Mouse (Mus musculus) liver, embryonic 14.5 days (tissue): ENCODE measurements around the gene Mapk3. TPM values are rescaled to one million over a fixed set of nuclear protein-coding genes. Genes with fewer than 3 reads are reported as not detected.
A peak's percentile ranks its signal among the peaks of the same experiment; 100 is the strongest.
"Not testable (repeated sequence)": the region's sequence is repeated elsewhere in the genome, so short reads cannot be mapped to it uniquely, and the experiment has no call there.

Experiments used
- ATAC-seq: fragments of 200-750 bp; cut with Nextera tagmentation; 2 replicates; pipeline ENCODE4 v1.8.0; 2017; ENCODE audit warnings: moderate number of reproducible peaks, mild to moderate bottlenecking, moderate library complexity; ENCODE audit not compliant: insufficient read depth
- DNase-seq, 3 experiments: peaks; one replicate each; pipeline ENCODE4 v3.0.0-alpha.2; 2012 to 2013; ENCODE audit warnings: low read depth in 3 of 3, low spot score in 3 of 3
- H3K27ac ChIP-seq: fragments of 300-500 bp; sonication (generic); 2 replicates; pipeline ENCODE4 v1.5.1; 2014; ENCODE audit warnings: moderate library complexity, mild to moderate bottlenecking, control low read depth, inconsistent platforms
- H3K27me3 ChIP-seq: fragments of 300-500 bp; sonication (generic); 2 replicates; pipeline ENCODE4 v1.6.1; 2014; ENCODE audit warnings: mild to moderate bottlenecking, low read length, moderate library complexity; ENCODE audit not compliant: control insufficient read depth, insufficient read depth
- H3K36me3 ChIP-seq: fragments of 300-500 bp; sonication (generic); replicated peaks from 2 replicates; pipeline ENCODE4 v1.6.1; 2014; ENCODE audit warnings: low read depth; ENCODE audit not compliant: control insufficient read depth, insufficient read depth
- H3K4me1 ChIP-seq, 2 experiments: fragments of 200-500 bp in 1 of 2; fragments of 300-500 bp in 1 of 2; sonication (generic) in 1 of 2; replicated peaks; 2 replicates each; pipeline ENCODE4 v1.6.1; 2012 to 2014; ENCODE audit warnings: antibody characterized with exemption in 1 of 2, inconsistent platforms in 1 of 2, low read length in 1 of 2; ENCODE audit not compliant: control insufficient read depth in 2 of 2, insufficient read depth in 2 of 2
- H3K4me2 ChIP-seq: fragments of 300-500 bp; sonication (generic); 2 replicates; pipeline ENCODE4 v1.6.1; 2014; ENCODE audit warnings: low read depth, mild to moderate bottlenecking, control low read depth, moderate library complexity
- H3K4me3 ChIP-seq, 2 experiments: fragments of 200-500 bp in 1 of 2; fragments of 300-500 bp in 1 of 2; sonication (generic) in 1 of 2; 2 replicates each; pipeline ENCODE4 v1.5.1; 2012 to 2014; ENCODE audit warnings: low read depth in 2 of 2, low read length in 2 of 2, mild to moderate bottlenecking in 2 of 2, control low read depth in 1 of 2, inconsistent platforms in 1 of 2, moderate library complexity in 1 of 2; ENCODE audit not compliant: insufficient read depth in 1 of 2
- H3K9ac ChIP-seq: fragments of 300-500 bp; sonication (generic); replicated peaks from 2 replicates; pipeline ENCODE4 v1.6.1; 2014; ENCODE audit warnings: mild to moderate bottlenecking, control low read depth, moderate library complexity
- H3K9me3 ChIP-seq: fragments of 300-500 bp; sonication (generic); 2 replicates; pipeline ENCODE4 v1.6.1; 2016; ENCODE audit warnings: low read length, mixed read lengths; ENCODE audit not compliant: control insufficient read depth
- CTCF ChIP-seq: IDR thresholded peaks from 2 replicates; pipeline ENCODE4 v1.5.1; 2016; ENCODE audit warnings: antibody characterized with exemption, low read depth, control low read depth
- EP300 ChIP-seq: IDR thresholded peaks from 2 replicates; pipeline ENCODE4 v1.6.1; 2016; ENCODE audit warnings: antibody characterized with exemption, low read depth
- WGBS: fragments of 180-500 bp; shearing (Covaris S2); extraction: QIAGEN DNeasy Blood & Tissue Kit; methylation state at CpG from one replicate; pipeline ENCODE4 v1.1.7; 2014; ENCODE audit not compliant: insufficient replicate concordance; 5-methylcytosine and 5-hydroxymethylcytosine counted together
- polyA plus RNA-seq, 2 experiments: library from polyadenylated mRNA; depleted of rRNA in 1 of 2; stranded (reverse) in 1 of 2; unstranded in 1 of 2; fragments of >200 nt; fragmentation: Nextera tagmentation in 1 of 2; extraction: Ambion mirVana in 1 of 2; gene quantifications; 2 replicates each; pipeline versions ENCODE4 v1.2.1 to v1.2.3; 2012 to 2014

Mapk3 gene
- polyA plus RNA-seq, 2 experiments = 14.4 to 35.9 TPM

DNA sequence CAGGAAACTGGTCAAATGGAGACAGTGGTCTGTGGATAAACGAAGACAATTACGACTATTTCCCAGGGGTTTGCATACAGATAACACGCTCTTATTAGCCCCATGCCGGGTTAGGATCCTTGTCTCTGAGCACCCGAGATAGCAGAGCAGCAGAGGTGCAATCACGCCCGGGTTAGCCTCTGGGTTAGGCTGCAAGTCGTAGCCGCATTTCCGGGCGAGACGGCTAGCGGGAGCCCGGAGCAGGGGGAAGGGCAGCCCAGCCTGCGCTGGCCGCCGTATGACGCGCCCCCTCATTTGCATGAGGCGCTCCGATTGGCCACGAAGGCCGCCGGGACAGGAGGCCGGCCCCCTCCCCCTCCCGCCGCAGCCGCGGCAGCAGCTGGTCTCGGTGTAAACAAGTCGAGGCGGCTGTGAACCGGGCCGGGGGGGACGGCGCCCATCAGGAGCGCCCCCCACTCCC is 17.2 kb downstream of the Mapk3 start, which contains the start of gene Ypel3:
Gene Ypel3 (plus strand): TSS at position 358 of the 460 bp plus-strand sequence.
- peaks cover 7 to 29% of the 10 kb centered on the region in 2 experiments for H3K4me1 ChIP-seq
- peak; percentile 90 for ATAC-seq

DNA sequence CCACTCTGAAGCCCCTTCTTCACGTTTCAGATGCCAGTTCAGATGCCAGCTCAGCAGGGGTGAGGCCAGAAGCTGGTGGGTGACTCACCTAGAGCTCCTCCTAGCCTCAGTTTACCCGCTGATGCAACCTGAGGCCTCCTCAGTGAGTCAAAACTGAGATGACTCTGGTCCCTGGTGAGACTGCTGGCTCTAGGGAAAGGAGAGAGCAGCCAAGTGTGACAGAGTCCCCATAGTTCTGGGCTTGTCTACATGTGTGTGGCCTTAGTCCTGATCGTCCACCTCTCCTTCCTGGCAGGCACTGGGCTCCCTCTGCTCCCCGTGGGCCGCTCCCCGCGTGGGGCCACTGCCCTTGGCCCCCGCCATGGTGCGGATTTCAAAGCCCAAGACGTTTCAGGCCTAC is 18.1 kb downstream of the Mapk3 start:
- DNase-seq = no peak
- no peaks in the 10 kb centered on the region for H3K9me3 ChIP-seq
- H3K36me3 ChIP-seq = peaks cover 7% of the 10 kb centered on the region
- 60% methylated on average over 10 of the region's 10 CpGs for whole genome bisulfite sequencing
- peaks cover 7 to 29% of the 10 kb centered on the region in 2 experiments for H3K4me1 ChIP-seq
- H3K4me3 ChIP-seq = peak overlapping the region; percentile 78 to 87
- TF ChIP-seq CTCF (no peak), EP300 (no peak)
- H3K27me3 ChIP-seq = no peaks in the 10 kb centered on the region
- H3K4me2 ChIP-seq = peak overlapping the region; percentile 92
- H3K27ac ChIP-seq = peak overlapping the region; percentile 85
- peak overlapping the region; percentile 97 for H3K9ac ChIP-seq
- no peak for ATAC-seq

More for the DNA sequence above, 17.2 kb downstream of the Mapk3 start, which contains the start of gene Ypel3:
- no peaks in the 10 kb centered on the region for H3K27me3 ChIP-seq
- peak within 1 kb of the TSS; percentile 92 for H3K4me2 ChIP-seq
- peak; percentile 85 to 86 (median 86) for DNase-seq
- H3K9ac ChIP-seq = peak within 1 kb of the TSS; percentile 97
- no peaks in the 10 kb centered on the region for H3K9me3 ChIP-seq
- TF ChIP-seq CTCF (0 out of 2 replicates have a peak, but pooled peaks have one; percentile 18), EP300 (no peak)
- 0% methylated on average over 25 of the region's 37 CpGs for WGBS
- H3K36me3 ChIP-seq = peaks cover 7% of the 10 kb centered on the region
- H3K4me3 ChIP-seq = peak within 1 kb of the TSS; percentile 78 to 87
- peak within 1 kb of the TSS; percentile 85 for H3K27ac ChIP-seq

- Histone ChIP-seq H3K9ac (peak overlapping the region; percentile 97; the same call in 1 of the 2 replicates), H3K27me3 (no peaks in the 10 kb centered on the region), H3K27ac (peak overlapping the region; percentile 85; the same call in 1 of the 2 replicates), H3K4me1 (peaks cover 7 to 29% of the 10 kb centered on the region in 2 experiments), H3K4me3 (peak overlapping the region; percentile 78 to 87; a peak in 3 of 4 replicates), H3K36me3 (peaks cover 7% of the 10 kb centered on the region), H3K9me3 (no peaks in the 10 kb centered on the region), H3K4me2 (peak overlapping the region; percentile 92)
- no peak for ATAC-seq
- TF ChIP-seq EP300 = no peak
- TF ChIP-seq CTCF = no peak
- 90% methylated on average over 3 of the region's 3 CpGs for WGBS
- DNase-seq = no peak
These were observed 18.7 kb downstream of the Mapk3 start for GRCm38 (mm10) chr7:126778147-126778546.

- 71% methylated on average over 7 of the region's 7 CpGs for WGBS
- not testable (repeated sequence) for H3K4me3 ChIP-seq, H3K27me3 ChIP-seq, DNase-seq, H3K27ac ChIP-seq, H3K9me3 ChIP-seq, ATAC-seq, H3K36me3 ChIP-seq, H3K9ac ChIP-seq, H3K4me2 ChIP-seq
- H3K4me1 ChIP-seq = peaks cover 7 to 27% of the 10 kb centered on the region in 2 experiments
These were observed 19.7 kb downstream of the Mapk3 start for GRCm38 (mm10) chr7:126779101-126779500.

DNA sequence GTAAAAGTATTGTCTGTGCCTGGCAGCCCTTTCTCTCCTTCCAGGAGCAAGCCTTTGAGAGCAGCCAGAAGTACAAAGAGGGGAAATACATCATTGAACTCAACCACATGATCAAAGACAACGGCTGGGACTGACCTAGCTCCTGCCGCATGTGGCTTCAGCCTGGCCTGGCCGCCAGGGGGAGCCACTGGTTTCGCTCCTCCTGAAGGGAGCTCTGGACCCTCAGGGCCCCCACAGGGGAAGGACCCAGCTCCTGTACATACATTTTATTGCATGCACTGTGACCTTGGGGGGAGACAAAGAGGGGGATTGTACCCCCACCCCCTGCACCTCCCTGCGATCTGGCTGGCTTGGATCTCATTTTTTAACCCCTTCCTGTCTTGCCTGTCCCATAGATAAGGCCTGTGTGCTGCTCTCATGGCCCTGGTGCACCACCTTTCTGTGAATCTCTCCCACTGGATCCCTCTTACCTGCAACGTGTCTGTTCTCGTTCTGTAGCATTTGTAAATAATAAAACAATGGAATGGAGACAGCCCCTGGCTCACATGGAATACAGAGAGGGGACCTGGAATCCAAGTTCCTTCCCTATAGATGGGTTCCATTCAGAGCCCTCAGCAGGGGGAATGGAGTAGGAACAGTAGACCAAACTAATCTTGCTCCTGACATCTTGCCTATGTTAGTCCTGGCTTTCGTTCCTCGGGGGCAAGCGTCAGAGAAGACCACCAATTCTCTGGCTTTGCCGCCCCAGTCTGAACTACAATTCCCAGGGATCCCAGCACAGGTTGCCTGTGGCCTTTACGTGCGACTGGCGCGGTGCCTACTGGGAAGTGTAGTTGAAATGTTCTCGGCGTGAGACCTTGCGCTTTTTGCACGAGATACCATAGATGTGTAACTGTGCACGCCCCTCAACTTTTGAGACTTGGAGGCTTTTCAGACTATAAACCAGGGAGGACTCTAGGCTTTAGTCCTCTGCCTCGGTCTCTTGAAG is 20.9 kb downstream of the Mapk3 start:
- H3K36me3 ChIP-seq = peaks cover 14% of the 10 kb centered on the region
- H3K9me3 ChIP-seq = no peaks in the 10 kb centered on the region
- WGBS = under 1% methylated on average over 21 of the region's 21 CpGs
- H3K4me1 ChIP-seq = peaks cover 7 to 23% of the 10 kb centered on the region in 2 experiments
- H3K27ac ChIP-seq = peak overlapping the region; percentile 59
- peak overlapping the region; percentile 48 to 50 for H3K4me3 ChIP-seq
- H3K27me3 ChIP-seq = no peaks in the 10 kb centered on the region
- ATAC-seq = peak; percentile 47
- DNase-seq = peak; percentile 66 to 72 (median 67)
- no peak for TF ChIP-seq EP300
- TF ChIP-seq CTCF = peak; percentile 99
- peak overlapping the region; percentile 36 for H3K9ac ChIP-seq
- peak overlapping the region; percentile 70 for H3K4me2 ChIP-seq
